Mouse (Mus musculus): ENCODE data around the gene Soat2. TPM values are rescaled to one million over a fixed set of nuclear protein-coding genes. Genes with fewer than 3 reads are reported as not detected.
A peak's percentile ranks its signal among the peaks of the same experiment; 100 is the strongest.

Gene Soat2
- total and polyA plus RNA-seq, 3 experiments = 0.28 to 10.4 (median 0.56) TPM

DNA sequence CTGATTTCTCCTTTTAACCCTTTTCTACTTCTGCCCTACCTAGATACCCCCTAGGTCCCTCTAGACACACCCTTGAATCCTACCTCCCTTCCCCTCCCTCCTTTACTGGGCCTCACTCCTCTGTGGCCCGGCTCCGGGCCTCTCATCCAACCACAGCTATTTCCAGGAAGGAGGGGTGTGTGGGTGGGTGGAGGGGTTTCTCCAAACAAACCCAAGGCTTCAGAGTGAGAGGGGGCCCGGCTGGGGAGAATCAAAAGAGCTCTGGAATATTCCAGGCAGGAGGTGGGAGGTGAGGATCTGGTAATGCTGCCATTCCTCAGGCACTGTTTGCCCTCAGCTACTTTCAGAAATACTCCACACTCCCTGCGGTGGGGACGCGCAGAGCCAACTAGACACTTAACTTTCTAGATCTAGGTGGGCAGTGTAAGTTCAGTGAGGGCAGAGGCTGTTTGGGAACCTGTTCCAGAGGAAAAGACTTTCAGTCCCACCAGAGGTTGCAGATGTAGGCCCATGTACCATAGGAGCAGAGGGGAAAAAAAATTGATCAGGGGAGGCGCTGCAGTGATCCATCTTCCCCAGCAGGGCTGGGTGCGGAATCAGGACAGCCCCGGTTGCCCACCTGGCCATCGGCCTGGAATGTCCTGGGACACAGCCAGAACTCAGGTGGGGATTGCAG lies 49.2 kb upstream of the Soat2 start:
- Histone ChIP-seq H3K79me2 (replicated peaks; ENCODE audit: control insufficient read depth, extremely low read depth, insufficient read depth, poor library complexity, severe bottlenecking) (no peaks in the 10 kb centered on the region), H3K9me3 (replicated peaks; ENCODE audit: low read length) (no peaks in the 10 kb centered on the region), H3K4me2 (ENCODE audit: insufficient read depth, low read depth, poor library complexity, severe bottlenecking) (peak overlapping the region; percentile 61; the same call in 1 of the 2 replicates), H3K9ac (ENCODE audit: insufficient read depth, low read depth) (no peak overlapping the region), H3K4me3 (replicated peaks in 1 of 3; ENCODE audit: low read depth in 2 of 3, low read length in 2 of 3, poor library complexity in 1 of 3) (no peak overlapping the region), H3K4me1 (ENCODE audit: control insufficient read depth in 1 of 2, insufficient read depth in 2 of 2) (peaks cover 8 to 30% of the 10 kb centered on the region in 2 experiments), H3K36me3 (replicated peaks in 1 of 2; ENCODE audit: control insufficient read depth in 1 of 2, insufficient read depth in 1 of 2, low read length in 1 of 2) (peaks cover 12 to 27% of the 10 kb centered on the region in 2 experiments), H3K27me3 (replicated peaks) (peaks cover 65% of the 10 kb centered on the region), H3K27ac (ENCODE audit: insufficient read depth, low read depth) (no peak overlapping the region)
- dilution Hi-C loops (cut with MboI; ENCODE audit: extremely low pct_ligation_motif_present, extremely low pct_unique_long_range_greater_than_20kb, low sequenced_read_pairs) = no loop called here
- TF ChIP-seq NRF1 (IDR thresholded peaks at IDR 0.05; ENCODE audit: low read depth, low read length) (no peak), ZKSCAN1 (IDR thresholded peaks at IDR 0.05; ENCODE audit: borderline replicate concordance, low read depth, low read length) (no peak), GABPA (IDR thresholded peaks at IDR 0.05; ENCODE audit: insufficient replicate concordance, low read depth, low read length) (no peak), ETS1 (conservative IDR thresholded peaks at IDR 0.05; ENCODE audit: low read depth, low read length) (no peak), ZNF384 (IDR thresholded peaks at IDR 0.05; ENCODE audit: low read depth, low read length) (no peak)
- in situ Hi-C loops (cut with MboI; ENCODE audit: low pct_ligation_motif_present, low pct_unique_long_range_greater_than_20kb, low sequenced_read_pairs) = loop anchor here (5.0 kb wide), 1 partner anchor 36 kb away; the partner anchor contains the start of gene Spryd3
- DNase-seq (ENCODE audit: extremely low read depth) = no peak

DNA sequence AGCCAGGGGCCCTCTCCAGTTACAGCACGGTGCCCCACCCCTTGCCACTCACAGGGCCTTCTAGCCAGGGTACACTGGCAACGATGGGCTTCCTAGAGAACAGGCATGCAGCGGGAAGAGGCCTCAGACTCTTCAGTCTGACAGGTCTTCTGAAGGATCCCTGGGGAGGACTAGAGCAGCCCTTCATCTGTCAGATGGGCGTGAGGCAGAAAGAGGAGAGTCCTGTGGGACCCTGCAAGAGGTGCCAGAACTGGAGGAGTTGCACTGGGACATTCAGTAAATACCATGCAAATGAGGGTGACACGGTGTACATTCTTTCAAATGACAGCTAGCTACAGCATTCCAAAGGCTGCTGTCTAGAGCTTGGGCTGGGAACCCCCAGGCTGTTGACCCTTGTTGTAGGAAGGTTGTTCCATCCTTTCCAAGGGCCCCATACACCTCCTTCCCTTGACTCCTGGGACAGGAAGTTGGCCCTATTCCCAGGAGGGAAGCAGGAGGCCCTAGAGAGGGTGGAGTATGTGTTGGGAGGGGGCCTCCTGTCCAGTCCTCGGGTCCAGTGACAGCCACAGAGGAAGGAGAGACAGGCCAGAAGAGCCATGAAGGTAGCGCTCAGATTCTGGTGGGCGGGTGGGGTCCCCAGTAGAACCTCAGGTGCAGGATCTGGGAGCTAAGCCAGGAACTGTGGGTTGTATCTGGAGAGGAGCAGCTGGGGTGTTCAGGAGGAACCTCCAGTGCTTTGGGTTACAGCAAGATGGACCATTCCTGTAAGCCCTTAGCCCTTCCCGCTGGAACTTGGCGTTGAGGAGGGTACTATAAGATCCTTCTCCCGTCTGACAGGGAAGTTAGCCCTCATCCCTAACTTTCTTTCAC lies 48.4 kb upstream of the Soat2 start:
- dilution Hi-C loops (cut with MboI; ENCODE audit: extremely low pct_ligation_motif_present, extremely low pct_unique_long_range_greater_than_20kb, low sequenced_read_pairs) (no loop called here), in situ Hi-C loops (cut with MboI; ENCODE audit: low pct_ligation_motif_present, low pct_unique_long_range_greater_than_20kb, low sequenced_read_pairs) (loop anchor here (5.0 kb wide), 1 partner anchor 35 kb away; the partner anchor contains the start of gene Spryd3)
- no peak for DNase-seq (ENCODE audit: extremely low read depth)
- Histone ChIP-seq H3K4me2 (ENCODE audit: insufficient read depth, low read depth, poor library complexity, severe bottlenecking) (no peak overlapping the region), H3K27me3 (replicated peaks) (peaks cover 72% of the 10 kb centered on the region), H3K4me3 (replicated peaks in 1 of 3; ENCODE audit: low read depth in 2 of 3, low read length in 2 of 3, poor library complexity in 1 of 3) (no peak overlapping the region), H3K4me1 (ENCODE audit: control insufficient read depth in 1 of 2, insufficient read depth in 2 of 2) (peaks cover 11 to 38% of the 10 kb centered on the region in 2 experiments), H3K9me3 (replicated peaks; ENCODE audit: low read length) (no peaks in the 10 kb centered on the region), H3K9ac (ENCODE audit: insufficient read depth, low read depth) (no peak overlapping the region), H3K36me3 (replicated peaks in 1 of 2; ENCODE audit: control insufficient read depth in 1 of 2, insufficient read depth in 1 of 2, low read length in 1 of 2) (peaks cover 8 to 23% of the 10 kb centered on the region in 2 experiments), H3K27ac (ENCODE audit: insufficient read depth, low read depth) (no peak overlapping the region), H3K79me2 (replicated peaks; ENCODE audit: control insufficient read depth, extremely low read depth, insufficient read depth, poor library complexity, severe bottlenecking) (no peaks in the 10 kb centered on the region)
- TF ChIP-seq ELF1 (IDR thresholded peaks at IDR 0.05; ENCODE audit: low read depth, low read length) (no peak), RCOR1 (conservative IDR thresholded peaks at IDR 0.05; ENCODE audit: low read depth, low read length) (no peak), HCFC1 (IDR thresholded peaks at IDR 0.05; ENCODE audit: low read depth, low read length) (no peak), IRF4 (IDR thresholded peaks at IDR 0.05; ENCODE audit: low read depth, low read length) (no peak), CTCF (conservative IDR thresholded peaks at IDR 0.05 in 1 of 2, IDR thresholded peaks at IDR 0.05 in 1 of 2; ENCODE audit: low read depth in 2 of 2, low read length in 2 of 2) (no peak), ZC3H11A (IDR thresholded peaks at IDR 0.05; ENCODE audit: low read depth, low read length) (no peak), MAZ (IDR thresholded peaks at IDR 0.05; ENCODE audit: low read depth, low read length) (no peak), CHD1 (IDR thresholded peaks at IDR 0.05; ENCODE audit: low read depth, low read length) (no peak), JUN (IDR thresholded peaks at IDR 0.05; ENCODE audit: insufficient read depth, low read depth, low read length) (no peak)

All from CH12.LX (cell line).